Mouse (Mus musculus) forebrain, embryonic 11.5 days (tissue): Measurements from ENCODE around the gene St3gal5. TPM values are rescaled to one million over a fixed set of nuclear protein-coding genes. Genes with fewer than 3 reads are reported as not detected.

ENCODE experiments used
- ATAC-seq: fragments of 200-750 bp; cut with Nextera tagmentation; replicated peaks from 2 replicates; pipeline ENCODE4 v1.8.0; 2017; ENCODE audit warnings: moderate TSS enrichment; ENCODE audit not compliant: low FRiP score
- DNase-seq: peaks from one replicate; pipeline ENCODE4 v3.0.0-alpha.2; 2017; ENCODE audit warnings: low spot score
- H3K27ac ChIP-seq: fragments of 300-500 bp; sonication (generic); 2 replicates; pipeline ENCODE4 v1.5.1; 2014; ENCODE audit warnings: low read depth, low read length
- H3K27me3 ChIP-seq: fragments of 300-500 bp; sonication (generic); 2 replicates; pipeline ENCODE4 v1.6.1; 2014; ENCODE audit warnings: mild to moderate bottlenecking, low read length, mixed read lengths; ENCODE audit not compliant: control insufficient read depth, insufficient read depth
- H3K36me3 ChIP-seq: fragments of 300-500 bp; sonication (generic); 2 replicates; pipeline ENCODE4 v1.6.1; 2014; ENCODE audit warnings: mild to moderate bottlenecking, low read length, moderate library complexity, mixed read lengths; ENCODE audit not compliant: control insufficient read depth, insufficient read depth
- H3K4me1 ChIP-seq: fragments of 300-500 bp; sonication (generic); replicated peaks from 2 replicates; pipeline ENCODE4 v1.6.1; 2014; ENCODE audit warnings: low read length, mixed read lengths; ENCODE audit not compliant: control insufficient read depth, insufficient read depth
- H3K4me2 ChIP-seq: fragments of 300-500 bp; sonication (generic); 2 replicates; pipeline ENCODE4 v1.6.1; 2014; ENCODE audit warnings: low read depth, mild to moderate bottlenecking, low read length, moderate library complexity, mixed read lengths; ENCODE audit not compliant: severe bottlenecking
- H3K4me3 ChIP-seq: fragments of 300-500 bp; sonication (generic); 2 replicates; pipeline ENCODE4 v1.5.1; 2014; ENCODE audit warnings: low read depth, low read length
- H3K9ac ChIP-seq: fragments of 300-500 bp; sonication (generic); 2 replicates; pipeline ENCODE4 v1.6.1; 2014; ENCODE audit warnings: low read length
- H3K9me3 ChIP-seq: fragments of 300-500 bp; sonication (generic); 2 replicates; pipeline ENCODE4 v1.6.1; 2016; ENCODE audit warnings: low read length, mixed read lengths; ENCODE audit not compliant: control insufficient read depth
- WGBS: fragments of 180-500 bp; shearing (Covaris S2); extraction: QIAGEN DNeasy Blood & Tissue Kit; methylation state at CpG from one replicate; pipeline ENCODE4 v1.1.7; 2014; 5-methylcytosine and 5-hydroxymethylcytosine counted together
- polyA plus RNA-seq: library from polyadenylated mRNA; unstranded; fragments of >200 nt; fragmentation: Nextera tagmentation; extraction: Ambion mirVana; gene quantifications from 2 replicates; pipeline ENCODE4 v1.2.1, GENCODE M21; 2014

St3gal5 gene
- polyA plus RNA-seq, 1 experiment from 2014 or later: 43.3 TPM

DNA sequence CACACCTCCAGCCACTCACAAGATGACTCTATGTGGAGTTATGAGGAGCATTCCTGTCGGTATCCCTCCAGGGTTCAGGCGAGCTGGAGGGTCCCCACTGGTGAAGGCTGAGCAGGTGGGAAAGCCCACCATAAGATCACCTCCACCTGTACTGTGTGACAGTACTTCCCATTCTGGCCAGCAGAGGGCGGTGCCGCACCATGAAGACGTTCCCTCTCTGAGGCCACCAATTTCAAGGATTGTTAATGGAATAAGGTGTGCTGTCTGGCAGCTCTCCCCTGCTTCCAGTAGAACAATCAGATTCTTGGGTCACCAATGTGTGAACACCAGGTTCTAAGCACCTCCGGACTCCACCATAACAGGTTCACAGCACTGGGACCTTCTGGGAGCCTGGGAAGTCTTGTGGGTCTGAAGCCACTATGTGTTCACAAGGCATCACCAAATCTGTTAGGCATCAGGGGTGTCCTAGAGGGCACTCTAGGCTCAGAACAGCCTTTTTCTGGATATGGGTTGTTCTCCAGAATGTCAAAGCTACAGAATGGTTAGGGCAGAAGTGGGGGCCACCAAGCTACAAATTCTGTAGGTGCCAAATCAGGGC lies 88.6 kb downstream of the St3gal5 start:
- ATAC-seq: peak; percentile 57
- DNase-seq: peak; percentile 87
- Histone ChIP-seq H3K27me3 (no peaks in the 10 kb centered on the region; the same call in 1 of the 2 replicates), H3K4me2 (no peak overlapping the region), H3K9ac (no peak overlapping the region), H3K4me3 (no peak overlapping the region), H3K27ac (no peak overlapping the region), H3K9me3 (no peaks in the 10 kb centered on the region), H3K36me3 (no peaks in the 10 kb centered on the region), H3K4me1 (peaks cover 7% of the 10 kb centered on the region; the same call in 1 of the 2 replicates)
- WGBS: 6% methylated on average over 6 of the region's 6 CpGs

DNA sequence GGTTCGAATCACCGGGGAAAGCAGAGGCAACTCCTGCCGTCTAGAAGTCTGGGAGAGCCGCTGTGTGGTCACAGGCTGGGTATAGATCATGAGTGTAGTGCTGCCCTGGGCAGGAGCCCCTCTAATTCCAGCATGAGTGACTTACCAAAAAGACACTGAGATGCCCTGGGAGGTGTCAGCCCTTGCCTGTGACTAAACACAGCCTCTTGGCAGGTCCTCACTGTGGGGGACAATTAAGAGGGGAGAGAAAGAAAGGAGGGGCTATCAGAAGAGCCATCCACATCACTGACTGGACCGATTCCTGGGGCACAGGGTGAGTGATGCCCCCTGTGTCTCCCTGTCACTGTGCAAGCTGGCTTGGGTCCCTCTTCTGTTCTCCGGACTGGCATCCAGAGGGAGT lies 89.4 kb downstream of the St3gal5 start:
- ATAC-seq (no peak), DNase-seq (no peak)
- no peak overlapping the region for H3K4me3 ChIP-seq
- H3K4me2 ChIP-seq: no peak overlapping the region
- no peak overlapping the region for H3K27ac ChIP-seq
- no peaks in the 10 kb centered on the region for H3K36me3 ChIP-seq
- H3K4me1 ChIP-seq: peaks cover 7% of the 10 kb centered on the region; the same call in 1 of the 2 replicates
- no peak overlapping the region for H3K9ac ChIP-seq
- no peaks in the 10 kb centered on the region for H3K9me3 ChIP-seq
- 78% methylated on average over 6 of the region's 6 CpGs for WGBS
- H3K27me3 ChIP-seq: no peaks in the 10 kb centered on the region; the same call in 1 of the 2 replicates

DNA sequence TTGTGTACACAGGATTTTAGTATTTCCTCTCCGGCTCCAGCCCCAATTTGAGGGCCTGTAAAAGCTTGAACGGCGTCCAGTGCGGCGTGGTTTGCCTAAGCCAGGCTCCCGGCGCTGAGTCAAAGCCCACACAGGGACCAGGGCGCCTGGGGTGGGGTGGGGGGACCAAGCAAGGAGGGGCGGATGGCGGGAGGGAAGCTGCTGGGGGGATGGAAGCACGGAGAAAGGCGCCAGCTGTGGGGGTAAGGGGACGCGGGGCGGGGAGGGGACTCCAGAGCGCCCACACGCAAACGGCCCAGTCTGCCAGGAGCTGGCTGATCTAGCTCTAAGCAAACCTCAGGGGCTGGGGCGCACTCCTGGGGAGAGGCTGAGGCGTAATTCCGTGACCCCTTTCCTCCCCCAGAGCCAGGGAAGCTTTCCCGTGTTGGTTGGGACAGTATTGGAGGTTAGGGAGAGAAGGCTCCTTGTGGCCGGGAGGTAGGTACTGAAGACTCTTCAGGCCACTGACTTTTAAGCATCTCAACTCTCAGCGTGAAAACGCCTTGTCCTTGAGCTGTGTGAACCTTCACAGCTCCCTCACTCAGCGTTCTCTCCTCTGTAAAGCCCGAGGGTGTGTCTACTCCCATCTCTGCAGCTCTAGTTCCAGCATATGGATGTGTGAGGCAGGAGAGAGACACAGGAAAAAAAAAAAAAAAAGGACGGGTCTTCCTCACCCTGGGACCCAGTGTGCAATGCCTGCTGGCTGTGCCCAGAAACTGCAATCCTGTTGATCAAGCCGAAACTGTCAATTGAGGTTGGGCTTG lies 91.9 kb downstream of the St3gal5 start:
- peak; percentile 18 for ATAC-seq

DNA sequence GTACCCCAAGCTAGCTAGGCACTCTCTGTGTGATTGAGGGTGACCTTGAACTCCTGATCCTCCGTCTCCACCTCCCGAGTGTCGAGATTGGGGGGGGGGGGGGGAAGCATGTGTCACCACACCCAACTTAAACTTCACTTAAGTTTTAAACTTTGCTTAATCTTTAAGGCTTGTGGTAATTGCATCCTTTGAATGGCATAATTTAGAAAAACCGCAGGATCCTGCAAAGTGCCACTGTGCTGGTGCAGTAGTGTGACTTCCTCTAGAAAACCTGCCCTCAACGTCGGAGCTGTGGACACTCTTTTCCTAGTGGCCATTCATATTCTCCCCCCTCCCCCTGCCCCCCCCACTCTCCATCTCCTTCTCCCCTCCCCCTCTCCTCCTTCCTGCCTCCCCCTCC lies 92.7 kb downstream of the St3gal5 start:
- no peaks in the 10 kb centered on the region; the same call in 1 of the 2 replicates for H3K27me3 ChIP-seq
- 43% methylated on average over 6 of the region's 6 CpGs for WGBS
- H3K4me3 ChIP-seq: no peak overlapping the region
- no peak for DNase-seq
- H3K27ac ChIP-seq: no peak overlapping the region
- H3K4me1 ChIP-seq: peaks cover 7% of the 10 kb centered on the region; the same call in 1 of the 2 replicates
- no peak overlapping the region for H3K9ac ChIP-seq
- no peak for ATAC-seq
- no peaks in the 10 kb centered on the region for H3K9me3 ChIP-seq
- H3K36me3 ChIP-seq: no peaks in the 10 kb centered on the region
- H3K4me2 ChIP-seq: no peak overlapping the region

More for the DNA sequence above, 91.9 kb downstream of the St3gal5 start:
- DNase-seq: peak; percentile 65
- Histone ChIP-seq H3K36me3 (no peaks in the 10 kb centered on the region), H3K9me3 (no peaks in the 10 kb centered on the region), H3K4me3 (peak overlapping the region; percentile 14; the same call in 1 of the 2 replicates), H3K4me1 (peaks cover 7% of the 10 kb centered on the region; the same call in 1 of the 2 replicates), H3K27me3 (no peaks in the 10 kb centered on the region; the same call in 1 of the 2 replicates), H3K9ac (peak overlapping the region; percentile 51), H3K27ac (no peak overlapping the region), H3K4me2 (peak overlapping the region; percentile 43)
- 4% methylated on average over 29 of the region's 29 CpGs for WGBS

DNA sequence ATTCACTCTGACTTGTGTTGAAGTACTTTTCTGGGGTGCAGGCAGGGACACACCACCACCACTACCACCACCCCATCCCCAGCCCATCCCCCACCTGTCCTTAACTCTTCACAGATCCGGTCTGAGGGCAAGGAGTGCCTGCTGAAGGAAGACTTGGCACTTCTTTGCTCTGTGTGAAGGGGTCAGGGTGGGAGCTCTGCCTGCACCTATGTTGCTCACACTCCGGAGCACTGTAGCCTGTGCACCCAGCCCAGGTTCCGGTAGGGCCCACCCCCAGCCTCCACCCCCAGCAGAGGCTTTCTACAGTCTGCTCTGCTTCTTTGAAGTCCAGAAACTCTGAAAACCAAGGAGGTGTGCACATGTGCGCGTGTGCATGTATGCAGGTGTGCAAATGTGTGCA lies 93.2 kb downstream of the St3gal5 start:
- H3K9ac ChIP-seq: no peak overlapping the region
- H3K4me2 ChIP-seq: no peak overlapping the region
- H3K27me3 ChIP-seq: no peaks in the 10 kb centered on the region; the same call in 1 of the 2 replicates
- H3K4me1 ChIP-seq: peaks cover 7% of the 10 kb centered on the region; the same call in 1 of the 2 replicates
- no peaks in the 10 kb centered on the region for H3K9me3 ChIP-seq
- no peaks in the 10 kb centered on the region for H3K36me3 ChIP-seq
- no peak overlapping the region for H3K27ac ChIP-seq
- 52% methylated on average over 5 of the region's 5 CpGs for WGBS
- no peak for ATAC-seq
- DNase-seq: no peak
- no peak overlapping the region for H3K4me3 ChIP-seq

DNA sequence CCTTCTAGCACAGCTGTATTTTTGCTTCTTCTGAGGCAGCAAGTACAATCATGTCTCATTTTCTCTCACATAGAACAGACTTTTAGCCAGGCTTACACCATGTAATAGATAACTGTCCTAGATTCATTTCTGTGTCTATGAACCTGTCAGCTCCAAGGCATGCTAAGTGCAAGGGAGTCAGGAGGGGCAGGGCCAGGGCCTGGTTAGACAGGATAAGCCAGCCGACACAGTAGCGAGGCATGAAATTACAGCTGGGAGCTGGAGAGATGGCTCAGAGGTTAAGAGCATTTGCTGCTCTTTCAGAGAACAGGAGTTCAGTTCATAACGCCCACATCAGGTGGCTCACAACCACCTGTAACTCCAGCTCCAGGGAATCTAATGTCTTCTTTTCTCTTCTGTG lies 99.3 kb downstream of the St3gal5 start:
- no peak for ATAC-seq
- Histone ChIP-seq H3K4me1 (peaks cover 7% of the 10 kb centered on the region; the same call in 1 of the 2 replicates), H3K4me3 (no peak overlapping the region), H3K9me3 (no peaks in the 10 kb centered on the region), H3K4me2 (no peak overlapping the region), H3K36me3 (no peaks in the 10 kb centered on the region), H3K27ac (no peak overlapping the region), H3K27me3 (no peaks in the 10 kb centered on the region), H3K9ac (no peak overlapping the region)
- 89% methylated on average over 3 of the region's 3 CpGs for WGBS
- no peak for DNase-seq

DNA sequence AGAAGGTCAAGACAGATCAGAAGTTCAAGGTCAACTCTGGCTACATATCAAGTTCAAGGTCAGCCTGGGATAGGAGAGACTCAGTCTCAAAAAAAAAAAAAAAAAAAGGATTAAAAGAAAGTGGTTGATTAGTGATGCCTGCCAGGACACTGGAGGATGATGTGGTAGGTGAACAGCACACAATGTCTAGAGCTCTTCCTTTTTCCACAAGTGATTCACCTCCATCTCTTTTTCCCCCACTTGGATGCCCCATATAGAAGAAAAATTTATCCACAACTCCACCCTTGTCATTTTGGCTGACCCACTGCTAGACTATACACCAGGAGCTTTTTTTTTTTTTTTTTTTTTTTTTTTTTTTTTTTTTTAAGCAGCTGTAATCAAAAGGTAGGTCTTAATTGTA lies 100.1 kb downstream of the St3gal5 start:
- Histone ChIP-seq H3K4me3 (no peak overlapping the region), H3K9ac (no peak overlapping the region), H3K27me3 (no peaks in the 10 kb centered on the region), H3K36me3 (no peaks in the 10 kb centered on the region), H3K4me2 (no peak overlapping the region), H3K9me3 (no peaks in the 10 kb centered on the region), H3K4me1 (peaks cover 7% of the 10 kb centered on the region; the same call in 1 of the 2 replicates), H3K27ac (no peak overlapping the region)
- no peak for DNase-seq
- ATAC-seq: no peak

DNA sequence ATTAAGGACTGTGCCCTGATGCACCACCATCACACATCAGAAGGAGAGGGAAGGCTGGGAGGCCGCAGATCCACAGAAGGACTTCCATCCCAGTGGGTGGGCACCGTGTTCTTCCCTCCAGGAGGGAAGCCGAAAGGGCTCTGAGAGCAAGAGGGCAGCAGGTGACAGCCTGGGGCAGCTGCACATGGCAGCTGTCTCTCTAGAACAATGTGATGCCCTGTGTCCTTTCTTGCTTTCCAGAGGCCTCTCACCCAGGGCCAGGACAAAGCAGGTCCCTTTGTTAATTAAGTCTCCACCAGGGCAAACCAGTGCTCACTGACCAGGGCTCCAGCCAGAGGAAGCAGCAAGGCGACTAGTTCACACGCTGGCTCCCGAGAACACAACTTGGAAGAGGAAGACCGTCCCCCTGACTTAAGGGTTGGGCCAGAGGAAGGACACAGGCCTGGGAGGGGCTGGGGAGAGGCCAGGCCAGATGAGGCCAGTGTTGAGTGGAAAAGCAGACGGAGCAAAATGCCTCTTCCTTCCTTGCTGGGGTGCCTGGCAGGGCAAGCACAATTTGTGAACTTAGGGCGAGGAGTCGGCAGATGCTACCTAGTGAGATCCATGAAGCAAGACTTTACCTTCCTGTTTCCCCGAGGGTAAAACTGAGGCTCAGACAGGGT lies 103.3 kb downstream of the St3gal5 start:
- Histone ChIP-seq H3K36me3 (no peaks in the 10 kb centered on the region), H3K9ac (no peak overlapping the region), H3K4me2 (no peak overlapping the region), H3K27me3 (no peaks in the 10 kb centered on the region), H3K4me1 (peaks cover 7% of the 10 kb centered on the region; the same call in 1 of the 2 replicates), H3K9me3 (no peaks in the 10 kb centered on the region), H3K27ac (0 out of 2 replicates have a peak overlapping the region, but pooled peaks have one; percentile 6), H3K4me3 (no peak overlapping the region)
- 41% methylated on average over 11 of the region's 11 CpGs for WGBS
- ATAC-seq: no peak
- no peak for DNase-seq
